Mouse (Mus musculus) regulatory T cell (primary cell): ENCODE results near the gene Noct.

Source experiments
- in situ Hi-C: fragments of 300-600 bp; cut with MboI, MseI; formaldehyde crosslinking; loops from one replicate; pipeline ENCODE4 v1.15.1; 2025; ENCODE audit warnings: high pct_unique_total_duplicates

The Noct gene

GRCm38 (mm10) chr3:51275956-51276398 is 51.7 kb downstream of the Noct start:
- in situ Hi-C loops, result no loop called here

DNA sequence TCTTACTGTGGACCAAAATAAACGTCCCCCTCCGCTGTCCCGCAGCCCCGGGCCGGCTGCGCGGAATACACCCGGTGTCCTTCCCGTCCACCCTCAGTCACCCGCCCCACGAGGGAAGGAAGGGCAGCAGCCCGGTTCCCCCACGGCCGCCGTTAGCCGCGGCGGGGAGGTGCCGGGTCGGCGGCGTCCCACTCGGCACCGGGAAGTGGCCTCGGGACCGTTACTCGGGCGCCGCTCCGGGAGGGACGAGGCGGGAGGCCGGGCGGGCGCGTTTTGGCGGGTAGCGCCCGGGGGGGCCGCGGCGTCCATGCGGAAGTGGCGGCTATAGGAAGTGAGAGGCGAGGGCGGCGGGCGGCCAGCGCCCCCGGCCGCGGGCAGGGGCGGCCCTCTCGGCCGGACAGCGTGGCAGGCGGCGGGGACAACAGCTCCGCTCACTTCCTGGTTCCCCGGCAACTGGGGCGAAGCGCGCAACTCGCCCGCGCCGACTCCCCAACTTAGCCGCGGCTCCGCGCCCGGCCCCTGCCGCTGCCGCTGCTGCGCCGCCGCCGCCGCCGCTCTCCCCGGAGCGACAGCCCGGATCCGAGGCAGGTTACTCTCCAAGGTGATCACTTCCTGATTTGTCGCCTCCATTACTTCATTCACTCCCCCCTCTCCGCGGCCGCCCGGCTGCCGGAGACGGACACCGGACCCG is 52.3 kb downstream of the Noct start:
- in situ Hi-C loops, result no loop called here

- in situ Hi-C loops, result no loop called here
These were observed 53.2 kb downstream of the Noct start for GRCm38 (mm10) chr3:51277201-51278150.

DNA sequence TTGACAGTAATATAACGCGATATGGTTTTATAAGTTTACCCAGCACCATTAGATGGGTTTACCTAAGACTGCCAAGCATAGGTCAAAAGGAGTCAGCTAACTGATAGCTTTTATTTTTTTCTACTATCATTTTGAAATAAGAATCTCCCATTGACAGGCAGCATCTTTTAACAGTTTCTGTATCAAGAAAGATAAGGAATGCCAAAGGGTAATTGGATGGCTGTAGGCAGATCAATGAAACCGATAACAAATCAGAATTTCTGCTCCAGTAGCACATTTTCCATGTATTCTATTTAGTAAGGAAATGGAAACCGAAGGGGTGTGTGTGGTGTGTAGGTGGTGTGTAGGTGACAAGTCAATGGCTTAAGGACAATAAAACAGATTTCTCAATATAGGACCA is 54.2 kb downstream of the Noct start:
- in situ Hi-C loops, result no loop called here

- in situ Hi-C loops, result loop anchor here (5.0 kb wide), 1 partner anchor 461 kb away; no protein-coding TSS in a partner anchor
These were observed 57.5 kb downstream of the Noct start for GRCm38 (mm10) chr3:51281727-51282126.

- in situ Hi-C loops, result loop anchor here (5.0 kb wide), 1 partner anchor 458 kb away; no protein-coding TSS in a partner anchor
These were observed 60.1 kb downstream of the Noct start for GRCm38 (mm10) chr3:51284375-51284774.

DNA sequence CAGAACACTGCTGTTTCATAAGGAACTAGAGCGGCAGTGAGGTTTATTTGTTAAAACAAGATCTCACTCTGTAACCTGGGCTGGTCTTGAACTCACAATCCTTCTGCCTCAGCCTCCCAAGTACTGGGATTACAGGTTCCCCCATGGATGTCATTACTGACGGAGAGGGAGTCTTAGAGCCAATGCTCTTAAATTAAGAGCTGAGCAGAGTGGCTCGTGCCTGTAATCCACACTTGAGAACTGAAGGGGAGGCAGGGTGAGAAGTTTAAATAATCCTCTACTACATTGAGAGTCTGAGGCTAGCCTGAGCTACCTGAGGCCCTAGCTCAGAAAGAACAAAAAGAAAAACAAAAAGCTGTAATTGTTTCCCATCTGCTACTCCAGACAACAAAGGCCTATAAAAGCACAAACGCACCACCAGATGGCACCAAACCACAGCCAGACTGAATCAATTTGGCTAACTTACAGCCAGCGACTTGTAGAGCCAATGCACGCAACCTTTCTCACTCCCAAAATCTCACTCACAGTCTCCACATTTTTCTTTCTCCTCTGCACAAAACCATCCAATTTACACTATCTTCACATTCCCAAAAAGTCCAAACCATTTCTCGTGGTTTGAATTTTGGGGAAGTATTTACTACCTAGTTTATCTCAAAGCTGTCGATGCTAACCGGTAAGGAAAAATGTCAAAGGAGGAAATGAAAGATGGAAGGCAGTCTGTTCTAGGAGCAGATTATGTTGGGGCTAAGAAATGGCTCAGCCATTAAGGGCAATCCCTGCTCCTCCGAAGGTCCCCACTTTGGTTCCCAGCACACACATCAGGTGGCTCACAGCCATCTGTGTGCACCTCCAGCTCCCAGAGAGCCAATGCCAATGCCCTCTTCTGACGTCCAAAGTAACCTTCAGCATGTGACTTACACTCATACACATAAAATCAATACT is 64.9 kb downstream of the Noct start:
- in situ Hi-C loops, result loop anchor here (5.0 kb wide), 1 partner anchor 63 kb away; no protein-coding TSS in a partner anchor

- in situ Hi-C loops, result no loop called here
These were observed 70.0 kb downstream of the Noct start for GRCm38 (mm10) chr3:51294251-51294650.

GRCm38 (mm10) chr3:51295225-51295624 is 71.0 kb downstream of the Noct start:
- in situ Hi-C loops, result no loop called here

DNA sequence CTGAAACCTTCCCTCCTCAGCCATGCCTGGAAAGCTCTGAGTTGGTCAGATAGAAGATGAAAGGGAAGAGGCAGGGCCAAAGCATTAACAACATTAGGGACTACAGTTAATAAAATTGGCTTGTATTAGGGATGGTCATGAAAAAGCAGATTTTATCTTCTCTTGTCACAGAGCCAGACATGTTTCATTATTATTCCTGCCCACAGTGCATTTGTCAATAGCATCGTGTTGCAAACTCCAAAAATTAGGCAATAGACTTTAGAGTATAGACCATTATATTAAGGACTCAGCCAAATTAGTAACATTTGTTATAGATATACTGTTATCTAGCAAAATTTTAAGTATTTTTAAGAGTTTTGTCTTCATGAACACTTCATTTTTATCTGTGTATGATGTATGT is 72.5 kb downstream of the Noct start:
- in situ Hi-C loops, result no loop called here
